Mouse (Mus musculus) CH12.LX (cell line): ENCODE measurements at regions not wholly inside any gene's neighbourhood (a gene's known extent, or its start where the extent isn't known, plus 50 kb on each side); places are given as distances from the start of the nearest gene placed in this dataset.

Experiments
- DNase-seq: peaks from one replicate; pipeline ENCODE4 v3.0.0-alpha.2; 2013; ENCODE audit errors: extremely low read depth
- H3K27ac ChIP-seq: 2 replicates; pipeline ENCODE4 v1.5.1; 2012; ENCODE audit warnings: low read depth, mild to moderate bottlenecking, control low read depth, moderate library complexity; ENCODE audit not compliant: insufficient read depth
- H3K27me3 ChIP-seq: replicated peaks from 2 replicates; pipeline ENCODE3; 2012; ENCODE audit warnings: inconsistent platforms
- H3K36me3 ChIP-seq, 2 experiments: replicated peaks in 1 of 2; 2 replicates each; pipeline versions ENCODE3 to v1.6.1; 2012; ENCODE audit warnings: inconsistent platforms in 1 of 2, low read length in 1 of 2, mild to moderate bottlenecking in 1 of 2, mixed read lengths in 1 of 2, moderate library complexity in 1 of 2; ENCODE audit not compliant: control insufficient read depth in 1 of 2, insufficient read depth in 1 of 2
- H3K4me1 ChIP-seq, 2 experiments: 2 replicates each; pipeline ENCODE4 v1.6.1; 2012; ENCODE audit warnings: inconsistent platforms in 1 of 2, moderate library complexity in 1 of 2; ENCODE audit not compliant: insufficient read depth in 2 of 2, control insufficient read depth in 1 of 2
- H3K4me2 ChIP-seq: 2 replicates; pipeline ENCODE4 v1.6.1; 2012; ENCODE audit warnings: low read depth, mild to moderate bottlenecking, control low read depth; ENCODE audit not compliant: poor library complexity, insufficient read depth, severe bottlenecking
- H3K4me3 ChIP-seq, 3 experiments: fragments of 150-350 bp in 1 of 3; sonication (generic) in 1 of 3; replicated peaks in 1 of 3; 2 replicates each; pipeline versions ENCODE3 to v1.5.1; 2011 to 2012; ENCODE audit warnings: low read depth in 2 of 3, low read length in 2 of 3, mild to moderate bottlenecking in 2 of 3, moderate library complexity in 2 of 3, control low read depth in 1 of 3, improper control_type of control experiment in 1 of 3, inconsistent platforms in 1 of 3, mixed read lengths in 1 of 3; ENCODE audit not compliant: poor library complexity in 1 of 3
- H3K79me2 ChIP-seq: replicated peaks from 2 replicates; pipeline ENCODE4 v1.6.1; 2012; ENCODE audit warnings: mild to moderate bottlenecking, moderate library complexity; ENCODE audit not compliant: control insufficient read depth, poor library complexity, insufficient read depth, severe bottlenecking; ENCODE audit errors: extremely low read depth
- H3K9ac ChIP-seq: 2 replicates; pipeline ENCODE4 v1.6.1; 2012; ENCODE audit warnings: low read depth, mild to moderate bottlenecking, control low read depth, moderate library complexity; ENCODE audit not compliant: insufficient read depth
- H3K9me3 ChIP-seq: replicated peaks from 2 replicates; pipeline ENCODE3; 2012; ENCODE audit warnings: low read length, inconsistent platforms, mixed read lengths
- BHLHE40 ChIP-seq: IDR thresholded peaks from 2 replicates; pipeline ENCODE4 v1.6.1; 2011; ENCODE audit warnings: mild to moderate bottlenecking, low read depth, low read length, improper control_type of control experiment
- CHD1 ChIP-seq: IDR thresholded peaks from 2 replicates; pipeline ENCODE4 v1.6.1; 2012; ENCODE audit warnings: low read depth, low read length, improper control_type of control experiment, inconsistent platforms
- CHD2 ChIP-seq: IDR thresholded peaks from 2 replicates; pipeline ENCODE4 v1.6.1; 2011; ENCODE audit warnings: low read length, improper control_type of control experiment
- E2F4 ChIP-seq: IDR thresholded peaks from 2 replicates; pipeline ENCODE4 v1.6.1; 2011; ENCODE audit warnings: low read depth, low read length, improper control_type of control experiment; ENCODE audit not compliant: insufficient replicate concordance
- GABPA ChIP-seq: IDR thresholded peaks from 2 replicates; pipeline ENCODE4 v1.6.1; 2012; ENCODE audit warnings: low read depth, low read length, improper control_type of control experiment, inconsistent platforms; ENCODE audit not compliant: insufficient replicate concordance
- HCFC1 ChIP-seq: IDR thresholded peaks from 2 replicates; pipeline ENCODE4 v1.6.1; 2012; ENCODE audit warnings: low read depth, mild to moderate bottlenecking, inconsistent platforms, low read length, improper control_type of control experiment
- JUND ChIP-seq: conservative IDR thresholded peaks from 2 replicates; pipeline ENCODE4 v1.6.1; 2011; ENCODE audit warnings: low read depth, low read length, improper control_type of control experiment
- MAX ChIP-seq: IDR thresholded peaks from 2 replicates; pipeline ENCODE4 v1.6.1; 2011; ENCODE audit warnings: low read length, improper control_type of control experiment
- MAZ ChIP-seq: IDR thresholded peaks from 2 replicates; pipeline ENCODE4 v1.6.1; 2012; ENCODE audit warnings: low read depth, mild to moderate bottlenecking, inconsistent platforms, low read length, improper control_type of control experiment, moderate library complexity
- MEF2A ChIP-seq: IDR thresholded peaks from 2 replicates; pipeline ENCODE4 v1.6.1; 2014; ENCODE audit warnings: low read depth, mild to moderate bottlenecking, inconsistent platforms, low read length, improper control_type of control experiment, borderline replicate concordance
- MYC ChIP-seq: IDR thresholded peaks from 2 replicates; pipeline ENCODE4 v1.6.1; 2011; ENCODE audit warnings: low read depth, mild to moderate bottlenecking, improper control_type of control experiment, low read length
- POLR2A ChIP-seq: IDR thresholded peaks from 2 replicates; pipeline ENCODE4 v1.6.1; 2011; ENCODE audit warnings: low read depth, mild to moderate bottlenecking, improper control_type of control experiment, low read length
- RAD21 ChIP-seq: IDR thresholded peaks from 2 replicates; pipeline ENCODE4 v1.6.1; 2011; ENCODE audit warnings: low read depth, mild to moderate bottlenecking, low read length, improper control_type of control experiment, moderate library complexity
- RCOR1 ChIP-seq: conservative IDR thresholded peaks from 2 replicates; pipeline ENCODE4 v1.6.1; 2012; ENCODE audit warnings: low read depth, mild to moderate bottlenecking, inconsistent platforms, low read length, improper control_type of control experiment
- SIN3A ChIP-seq: IDR thresholded peaks from 2 replicates; pipeline ENCODE4 v1.6.1; 2012; ENCODE audit warnings: low read length, improper control_type of control experiment, inconsistent platforms
- SMC3 ChIP-seq: IDR thresholded peaks from 2 replicates; pipeline ENCODE4 v1.6.1; 2011; ENCODE audit warnings: low read depth, low read length, improper control_type of control experiment
- TCF12 ChIP-seq: IDR thresholded peaks from 2 replicates; pipeline ENCODE4 v1.6.1; 2014; ENCODE audit warnings: low read depth, mild to moderate bottlenecking, inconsistent platforms, low read length, improper control_type of control experiment
- USF2 ChIP-seq: conservative IDR thresholded peaks from 2 replicates; pipeline ENCODE4 v1.6.1; 2011; ENCODE audit warnings: low read depth, low read length, improper control_type of control experiment
- ZC3H11A ChIP-seq: IDR thresholded peaks from 2 replicates; pipeline ENCODE4 v1.6.1; 2012; ENCODE audit warnings: low read depth, mild to moderate bottlenecking, inconsistent platforms, low read length, improper control_type of control experiment
- ZMIZ1 ChIP-seq: IDR thresholded peaks from 2 replicates; pipeline ENCODE4 v1.6.1; 2012; ENCODE audit warnings: low read depth, mild to moderate bottlenecking, inconsistent platforms, low read length, improper control_type of control experiment
- dilution Hi-C: fragments of 300-500 bp; cut with MboI; formaldehyde crosslinking; loops from 2 replicates; pipeline ENCODE4 v1.14.3; 2020; ENCODE audit warnings: low sequenced_read_pairs; ENCODE audit not compliant: extremely low pct_unique_long_range_greater_than_20kb, extremely low pct_ligation_motif_present
- in situ Hi-C: fragments of 300-500 bp; cut with MboI; formaldehyde crosslinking; loops from 3 replicates; pipeline ENCODE4 v1.14.3; 2019; ENCODE audit warnings: low sequenced_read_pairs, low pct_ligation_motif_present, low pct_unique_long_range_greater_than_20kb, mixed read lengths

- H3K27me3 ChIP-seq: peaks cover 2% of the 10 kb centered on the region
- dilution Hi-C loops: no loop called here
- no peaks in the 10 kb centered on the region for H3K79me2 ChIP-seq
- peaks cover 5 to 6% of the 10 kb centered on the region in 2 experiments; a peak in 3 of 4 replicates for H3K4me1 ChIP-seq
- no peak overlapping the region for H3K9ac ChIP-seq
- in situ Hi-C loops: no loop called here
- no peaks in the 10 kb centered on the region for H3K36me3 ChIP-seq
- no peak overlapping the region for H3K4me2 ChIP-seq
- H3K4me3 ChIP-seq: no peak overlapping the region
- no peak overlapping the region for H3K27ac ChIP-seq
- no peaks in the 10 kb centered on the region for H3K9me3 ChIP-seq
- no peak for DNase-seq
- TF ChIP-seq E2F4 (no peak), USF2 (no peak), ZC3H11A (no peak), MAX (no peak)
- TF ChIP-seq, all 38 proteins: peak for 0
Observed at GRCm38 (mm10) chr2:173334856-173335595, 58.7 kb upstream of the Pmepa1 start.

GRCm38 (mm10) chr2:173335859-173336258, 59.5 kb upstream of the Pmepa1 start:
- Histone ChIP-seq H3K4me2 (no peak overlapping the region), H3K4me3 (no peak overlapping the region), H3K27ac (no peak overlapping the region), H3K79me2 (no peaks in the 10 kb centered on the region), H3K27me3 (no peaks in the 10 kb centered on the region), H3K9me3 (no peaks in the 10 kb centered on the region), H3K9ac (no peak overlapping the region), H3K36me3 (no peaks in the 10 kb centered on the region), H3K4me1 (peaks cover 5 to 6% of the 10 kb centered on the region in 2 experiments; a peak in 3 of 4 replicates)
- TF ChIP-seq MYC: no peak
- TF ChIP-seq TCF12: no peak
- no peak for TF ChIP-seq JUND
- no peak for TF ChIP-seq RAD21
- TF ChIP-seq POLR2A: no peak
- TF ChIP-seq CHD2: no peak
- no peak for TF ChIP-seq MAZ
- no peak for TF ChIP-seq HCFC1
- TF ChIP-seq MAX: no peak
- TF ChIP-seq MEF2A: no peak
- TF ChIP-seq RCOR1: no peak
- TF ChIP-seq GABPA: no peak
- no peak for TF ChIP-seq SIN3A
- TF ChIP-seq BHLHE40: no peak
- no peak for TF ChIP-seq CHD1
- no peak for TF ChIP-seq ZMIZ1
- no peak for TF ChIP-seq SMC3
- dilution Hi-C loops: no loop called here
- no peak for DNase-seq
- in situ Hi-C loops: no loop called here
